Mouse (Mus musculus) B cell, adult 2 months (primary cell): ENCODE measurements around the gene Atp2a3.
A peak's percentile ranks its signal among the peaks of the same experiment; 100 is the strongest.

ENCODE experiments used
- DNase-seq, 2 experiments: peaks; one replicate each; pipeline ENCODE4 v3.0.0; 2022

The Atp2a3 gene

DNA sequence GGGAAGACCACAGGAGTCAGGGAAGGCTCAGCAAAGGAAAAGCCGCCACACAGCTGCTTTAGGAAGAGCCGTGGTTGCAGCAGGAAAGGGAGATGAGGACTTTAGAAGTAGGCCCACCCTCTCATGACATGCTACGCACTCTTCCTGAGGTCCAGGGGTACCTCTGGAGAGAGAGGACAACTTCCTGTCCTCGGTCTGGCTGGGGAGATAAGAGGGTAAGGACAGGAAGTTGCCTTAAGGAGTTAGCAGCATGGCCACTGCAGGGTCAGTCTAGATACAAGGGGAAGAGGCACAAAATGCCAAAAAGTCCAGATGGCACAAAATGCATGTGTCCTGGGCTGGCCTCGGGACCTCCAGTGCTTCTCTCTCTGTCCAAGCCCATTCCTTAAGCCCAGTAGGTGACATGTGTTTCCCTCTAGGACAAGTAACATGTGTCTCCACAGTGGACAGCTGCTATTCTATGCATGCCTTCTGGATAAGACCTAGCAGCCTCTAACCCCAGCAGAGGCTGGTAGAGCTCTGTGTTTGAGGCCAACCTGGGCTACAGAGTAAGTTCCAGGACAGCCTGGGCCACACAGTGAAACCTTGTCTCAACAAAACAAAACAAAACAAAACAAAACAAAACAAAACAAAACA lies 5.5 kb upstream of the Atp2a3 start:
- no peak for DNase-seq

DNA sequence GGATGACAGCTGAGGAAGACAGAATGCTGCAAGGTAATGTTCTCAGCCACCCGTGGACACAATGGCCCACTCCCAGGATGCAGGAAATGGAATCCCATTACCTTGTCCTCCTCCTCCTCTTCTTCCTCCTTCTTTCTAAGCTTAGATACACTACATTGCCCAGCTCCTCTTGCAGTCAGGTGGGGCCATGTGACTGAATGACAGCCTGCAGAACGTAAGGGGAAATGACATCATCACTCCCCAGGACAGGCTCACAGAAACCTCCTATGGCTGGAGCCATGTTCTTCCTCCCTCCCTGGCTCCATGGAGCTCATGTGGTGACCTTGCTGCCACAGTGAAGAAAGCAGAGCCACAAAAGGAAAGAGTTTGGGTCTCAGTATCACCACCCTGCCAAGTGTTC lies 3.7 kb upstream of the Atp2a3 start:
- DNase-seq: peak; percentile 47

DNA sequence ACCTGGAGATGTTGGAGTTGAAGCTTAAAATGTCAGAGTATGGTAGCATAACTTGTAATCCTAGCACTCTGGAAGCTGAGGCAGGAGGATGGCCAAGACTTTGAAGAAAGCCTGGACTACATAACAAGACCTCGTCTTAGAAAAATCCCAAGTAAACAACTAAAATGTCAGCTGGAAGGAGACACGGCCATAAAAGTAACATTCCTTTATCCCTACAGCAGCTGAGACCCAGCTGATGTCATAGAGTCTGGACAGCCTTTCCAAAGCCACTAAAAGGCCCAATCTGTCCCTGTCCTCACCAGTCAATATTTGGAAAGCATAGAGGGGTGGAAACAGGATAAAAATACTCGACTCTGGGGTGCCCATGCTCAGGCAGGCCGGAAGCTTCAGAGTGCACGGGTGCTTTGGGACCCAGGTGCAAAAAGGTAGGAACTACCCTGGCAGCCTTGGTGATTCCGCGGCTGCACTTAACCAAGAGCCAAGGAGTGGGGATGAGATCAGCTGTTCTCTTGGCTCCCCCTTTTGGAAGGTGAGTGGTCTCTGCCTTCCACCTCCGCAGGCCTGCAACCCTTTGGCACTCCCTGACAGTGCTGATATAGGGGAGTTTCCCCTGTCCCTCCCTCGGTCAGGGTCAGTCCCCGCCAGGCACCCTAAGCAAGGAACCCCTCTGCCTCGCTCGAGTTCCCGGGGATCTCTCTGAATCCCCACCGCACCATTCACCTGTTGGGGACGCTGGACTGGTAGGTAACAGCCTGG lies 867 bp upstream of the Atp2a3 start:
- peak in 1 of 2 experiments; percentile 13 for DNase-seq

DNA sequence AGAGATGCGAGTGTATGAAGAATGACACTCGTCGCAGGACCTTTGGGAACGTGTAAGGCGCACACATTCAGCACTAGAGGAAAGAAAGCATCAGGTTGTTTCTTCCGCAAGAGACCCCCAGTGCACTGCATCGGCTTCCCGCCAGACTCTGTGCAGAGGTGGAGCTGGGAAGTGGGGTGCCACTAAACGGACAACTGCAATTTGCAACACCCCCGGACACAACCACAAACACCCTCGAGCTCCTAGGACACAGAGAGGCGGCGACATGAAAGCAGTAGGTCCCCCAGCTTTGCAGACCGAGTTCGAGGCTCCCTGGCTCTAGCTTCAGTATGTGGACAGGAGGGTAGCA lies 272 bp upstream of the Atp2a3 start:
- DNase-seq: no peak

DNA sequence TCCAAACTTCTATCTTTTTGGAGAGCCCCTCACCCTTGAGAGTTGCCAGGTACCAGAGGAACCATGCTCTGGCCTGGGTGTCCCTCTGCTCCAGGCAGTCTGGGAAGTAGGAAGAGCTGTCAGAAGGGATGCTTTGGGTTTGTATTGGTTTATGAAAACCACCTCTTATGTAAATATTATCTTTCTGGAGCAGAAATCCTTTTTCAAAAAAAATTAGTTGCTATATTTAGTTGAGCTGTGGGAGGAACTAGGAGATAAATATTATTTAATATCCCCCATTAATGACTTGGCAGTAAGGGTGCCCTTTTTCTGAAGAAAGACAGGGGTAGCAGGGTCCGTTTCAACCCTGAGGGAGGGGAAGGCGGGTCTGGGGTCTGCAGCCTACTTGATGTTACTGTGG lies 1.4 kb downstream of the Atp2a3 start:
- DNase-seq: no peak

DNA sequence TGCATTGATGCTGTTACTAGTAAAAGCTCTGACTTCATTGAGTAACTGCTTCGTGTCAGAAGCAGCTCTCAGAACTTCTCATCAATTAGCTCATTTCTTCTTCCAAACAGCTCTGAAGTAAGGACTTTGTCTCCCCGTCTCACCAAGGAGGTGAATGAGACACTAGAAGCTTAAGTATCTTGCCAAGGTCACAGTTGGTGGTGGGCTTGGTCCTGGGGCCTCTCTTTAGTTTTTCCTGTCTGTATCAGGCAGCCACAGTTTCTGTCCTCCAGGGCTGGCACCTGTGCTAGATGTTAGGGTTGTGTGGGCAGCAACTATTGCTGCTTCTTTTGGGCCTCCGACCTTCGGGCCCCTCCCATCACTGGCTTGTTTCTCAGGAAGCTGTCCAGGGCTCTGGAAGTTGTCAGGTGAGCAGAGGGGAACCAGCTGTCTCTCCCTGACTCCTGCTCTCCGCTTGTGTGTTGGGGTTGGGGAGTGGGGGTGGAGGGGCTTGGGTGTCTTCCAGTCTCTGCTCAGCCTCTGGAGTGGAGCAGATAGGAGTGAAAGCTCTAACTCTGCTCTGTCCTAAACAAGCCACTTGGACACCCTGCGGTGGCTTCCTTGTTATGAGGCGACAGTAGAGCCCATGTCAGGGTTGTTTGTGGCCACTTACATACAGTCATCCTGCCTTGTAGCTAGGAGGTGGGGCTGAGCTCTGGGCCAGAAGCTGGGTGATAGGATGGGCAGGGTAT lies 2.3 kb downstream of the Atp2a3 start:
- no peak for DNase-seq

DNA sequence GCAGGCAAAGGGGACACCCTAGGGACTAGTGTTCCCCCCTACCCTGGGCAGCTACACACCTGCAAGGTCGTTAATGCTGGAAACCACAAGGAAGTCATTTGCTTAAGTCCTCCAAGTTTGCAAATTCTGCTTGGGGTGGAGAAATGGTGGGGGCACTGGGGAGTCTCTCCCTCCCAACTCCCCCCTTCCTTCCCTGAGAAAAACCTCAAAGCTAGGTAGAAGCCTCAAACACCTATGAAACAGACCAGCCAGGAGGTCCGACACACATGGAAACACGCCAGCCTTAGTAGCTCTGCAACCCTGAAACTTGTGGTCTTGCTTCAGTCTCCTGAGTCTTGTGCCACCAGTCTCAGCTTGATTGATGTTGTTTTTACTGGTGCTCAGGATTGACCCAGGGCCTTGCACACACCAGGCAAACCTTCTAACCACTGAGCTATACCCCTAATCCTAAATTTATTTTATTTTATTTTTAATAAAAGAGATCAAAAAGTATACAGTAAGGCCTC lies 2.9 kb downstream of the Atp2a3 start:
- peak; percentile 31 to 32 for DNase-seq

DNA sequence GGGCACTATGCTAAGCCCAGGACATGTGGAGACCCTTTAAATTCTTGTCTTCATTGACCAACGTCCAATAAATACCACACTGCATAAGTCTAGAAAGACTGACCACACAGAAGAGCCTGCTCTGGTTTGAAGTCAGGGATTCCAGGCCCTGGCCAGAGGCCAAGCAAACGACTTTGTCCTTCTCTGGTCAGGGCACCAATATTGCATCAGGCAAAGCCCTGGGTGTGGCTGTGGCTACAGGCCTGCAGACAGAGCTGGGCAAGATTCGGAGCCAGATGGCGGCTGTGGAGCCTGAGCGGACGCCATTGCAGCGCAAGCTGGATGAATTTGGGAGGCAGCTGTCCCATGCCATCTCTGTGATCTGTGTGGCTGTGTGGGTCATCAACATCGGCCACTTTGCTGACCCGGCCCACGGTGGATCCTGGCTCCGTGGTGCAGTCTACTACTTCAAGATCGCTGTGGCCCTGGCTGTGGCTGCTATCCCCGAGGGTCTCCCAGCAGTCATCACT lies 14.1 kb downstream of the Atp2a3 start:
- no peak for DNase-seq

DNA sequence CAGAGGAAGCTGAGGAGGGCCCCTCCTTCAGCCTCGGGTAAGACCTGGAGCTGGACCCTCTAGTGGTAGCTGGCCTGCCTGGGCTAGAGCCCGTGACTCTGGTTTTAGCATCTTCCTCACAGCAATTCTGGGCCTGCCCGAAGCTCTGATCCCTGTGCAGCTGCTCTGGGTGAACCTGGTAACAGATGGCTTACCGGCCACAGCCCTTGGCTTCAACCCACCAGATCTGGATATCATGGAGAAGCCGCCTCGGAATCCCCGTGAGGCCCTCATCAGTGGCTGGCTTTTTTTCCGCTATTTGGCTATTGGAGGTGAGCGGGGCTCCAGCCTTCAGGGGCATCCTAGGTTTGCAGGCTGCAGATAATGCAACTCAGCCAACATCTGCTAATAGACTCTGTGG lies 21.5 kb downstream of the Atp2a3 start:
- no peak for DNase-seq

DNA sequence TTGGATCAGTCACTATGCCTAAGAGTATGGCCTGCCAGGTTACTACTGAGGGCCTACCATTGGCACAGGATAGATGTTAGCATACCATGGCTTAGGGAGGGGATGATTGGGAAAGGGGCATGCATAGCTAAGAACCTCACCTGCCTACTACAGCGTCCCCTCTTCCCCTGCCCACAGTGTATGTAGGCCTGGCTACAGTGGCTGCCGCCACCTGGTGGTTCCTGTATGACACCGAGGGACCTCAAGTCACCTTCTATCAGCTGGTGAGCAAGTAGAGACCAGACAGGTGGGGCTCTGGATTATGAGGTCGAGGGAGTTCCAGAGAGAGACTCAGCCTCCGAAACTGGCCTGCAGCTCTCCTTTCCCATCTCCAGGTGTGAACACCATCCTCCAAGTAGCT lies 22.3 kb downstream of the Atp2a3 start:
- DNase-seq: peak; percentile 38

DNA sequence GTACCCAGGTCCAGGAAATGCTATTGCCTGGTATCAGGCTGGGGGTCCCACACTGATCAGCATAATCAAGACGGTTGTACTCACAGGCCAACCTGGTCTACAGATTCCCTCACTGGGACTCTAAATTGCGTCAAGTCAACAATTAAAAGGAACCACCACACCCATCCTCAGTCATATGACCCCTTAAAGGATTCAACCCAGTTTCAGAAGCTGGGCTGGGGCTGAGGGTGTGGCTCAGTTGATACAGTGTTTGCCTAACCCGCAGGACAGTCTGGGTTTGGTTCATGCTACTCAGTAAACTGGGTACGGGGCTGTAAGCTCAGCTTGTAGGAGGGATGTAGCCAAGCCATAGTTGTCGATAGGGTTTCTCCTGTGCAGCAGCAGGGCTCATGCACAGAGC lies 25.8 kb downstream of the Atp2a3 start:
- peak; percentile 27 to 29 for DNase-seq

DNA sequence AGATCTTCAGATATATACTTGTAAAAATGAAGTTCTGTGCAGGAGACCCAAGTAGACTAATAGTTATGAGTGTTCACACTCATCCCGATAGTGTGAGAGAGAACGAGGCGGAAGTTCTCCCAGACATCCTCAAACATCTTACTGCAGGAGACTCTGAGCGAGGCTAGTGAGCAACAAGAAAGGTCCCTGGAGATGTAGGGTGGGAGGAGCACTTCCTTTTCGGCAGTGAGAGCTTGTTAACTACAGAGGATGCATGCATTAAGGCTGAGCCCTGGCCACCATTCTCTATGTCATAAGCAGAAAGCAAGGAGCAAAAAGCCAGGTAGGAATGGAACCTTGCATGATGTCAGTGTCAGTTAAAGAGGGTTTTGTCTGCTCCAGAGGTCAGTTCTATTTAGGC lies 26.3 kb downstream of the Atp2a3 start:
- peak; percentile 31 to 45 for DNase-seq

DNA sequence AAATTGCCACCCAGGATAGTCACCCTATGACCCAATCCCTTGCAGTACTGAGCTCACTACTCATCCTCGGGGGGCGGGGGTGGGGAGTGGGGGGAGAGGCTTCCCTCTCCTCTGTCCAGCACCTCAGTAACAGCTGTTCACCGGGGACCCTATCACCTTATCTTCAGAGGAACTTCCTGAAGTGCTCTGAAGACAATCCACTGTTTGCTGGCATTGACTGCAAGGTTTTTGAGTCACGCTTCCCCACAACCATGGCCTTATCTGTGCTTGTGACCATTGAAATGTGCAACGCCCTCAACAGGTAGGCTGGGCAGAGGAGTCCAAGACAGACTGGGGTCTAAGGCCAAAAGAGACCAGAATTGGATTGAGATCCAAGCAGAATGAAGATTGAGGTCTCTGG lies 26.8 kb downstream of the Atp2a3 start:
- no peak for DNase-seq

DNA sequence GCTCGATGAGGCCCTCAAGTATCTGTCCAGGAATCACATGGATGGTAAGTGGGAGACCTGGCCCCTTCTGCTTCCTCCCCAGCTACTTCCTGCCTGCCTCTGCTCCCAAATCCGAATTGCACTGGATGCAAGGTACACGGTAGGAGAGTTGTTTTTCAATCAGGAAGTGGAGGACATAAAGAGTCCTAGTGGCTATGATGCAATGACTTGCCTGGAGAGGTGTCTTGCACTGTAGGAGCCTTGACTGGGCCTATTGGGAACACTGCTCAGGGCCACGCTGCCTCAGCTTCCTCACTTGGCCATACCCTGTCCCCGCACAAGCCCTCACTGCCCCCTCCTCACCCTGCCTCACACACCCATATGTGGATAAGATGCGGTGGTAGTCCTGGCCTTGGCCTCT lies 28.1 kb downstream of the Atp2a3 start:
- DNase-seq: no peak

DNA sequence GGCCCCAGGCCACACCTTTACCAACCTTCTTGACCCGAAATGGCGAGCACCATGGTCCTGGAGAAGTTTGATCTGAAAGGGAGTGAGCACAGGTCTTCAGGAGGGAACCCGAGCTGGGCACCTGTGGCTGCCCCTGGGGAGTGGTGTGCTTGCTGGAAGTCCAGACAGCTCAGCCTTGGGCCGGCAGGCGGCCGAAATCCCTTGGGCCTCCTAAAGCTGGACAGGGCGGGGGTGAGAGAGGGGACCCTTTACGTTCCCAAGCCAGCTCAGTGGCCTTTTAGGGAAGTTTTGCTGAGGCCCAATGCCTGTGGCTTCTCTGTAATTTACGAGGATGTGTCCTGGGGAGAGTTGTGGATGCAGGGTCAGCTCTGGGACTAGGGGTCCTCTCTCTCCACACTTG lies 29.7 kb downstream of the Atp2a3 start:
- no peak for DNase-seq

DNA sequence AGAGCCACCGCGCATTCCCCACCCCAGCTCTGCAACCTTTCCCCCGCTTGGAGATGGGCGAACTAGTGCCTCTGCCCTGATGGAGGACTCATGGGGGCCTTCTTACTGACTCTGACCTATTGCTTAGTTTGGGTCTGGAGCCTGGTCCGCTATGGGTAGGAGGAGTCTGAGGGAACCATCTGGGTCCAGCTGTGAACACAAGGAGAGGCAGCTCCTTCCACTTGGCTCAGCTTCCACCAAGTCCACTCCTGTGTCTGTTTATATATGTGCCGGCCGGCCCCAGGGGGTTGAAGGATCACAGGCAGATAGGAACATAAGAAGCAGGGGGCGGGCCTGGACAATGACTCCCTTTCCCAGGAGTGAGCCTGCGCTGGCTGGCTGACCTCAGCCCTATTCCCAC lies 31.0 kb downstream of the Atp2a3 start:
- no peak for DNase-seq

DNA sequence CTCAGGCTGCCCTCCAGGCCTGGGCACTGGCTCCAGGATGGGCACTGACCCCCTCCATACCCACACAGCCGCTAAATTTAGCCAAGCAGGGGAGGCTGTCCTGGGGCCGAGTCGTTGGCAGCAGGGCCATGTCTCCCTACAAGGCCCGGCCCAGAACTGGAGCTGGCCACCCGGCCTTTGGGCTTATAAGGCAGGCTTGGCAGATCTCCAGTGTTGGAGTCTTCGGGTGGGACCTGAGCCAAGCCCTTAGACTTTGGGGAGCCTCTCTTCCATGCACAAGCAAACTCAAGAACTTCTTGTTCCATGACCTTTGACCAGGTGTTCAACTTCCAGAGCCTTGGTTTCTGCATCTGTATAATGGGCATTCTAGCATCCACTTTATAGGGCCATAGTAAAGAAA lies 35.4 kb downstream of the Atp2a3 start:
- DNase-seq: no peak

DNA sequence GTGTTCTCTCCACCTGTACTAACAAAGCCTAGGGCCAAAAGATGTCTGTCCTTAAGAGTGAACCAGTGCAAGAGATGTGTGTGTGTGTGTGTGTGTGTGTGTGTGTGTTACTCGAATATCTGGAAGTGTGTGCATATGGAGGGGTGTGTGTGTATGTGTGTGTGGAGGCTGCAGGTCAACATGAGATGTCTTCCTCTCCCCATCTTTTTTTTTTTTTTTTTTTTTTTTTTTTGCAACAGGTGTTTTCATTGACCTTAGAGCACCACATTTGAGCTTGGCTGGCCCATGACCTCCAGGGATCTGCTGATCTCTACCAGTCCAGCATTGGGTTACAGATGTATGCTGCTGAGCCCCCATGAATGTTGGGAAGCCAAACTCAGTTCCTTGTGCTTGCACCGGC lies 35.8 kb downstream of the Atp2a3 start:
- no peak for DNase-seq

DNA sequence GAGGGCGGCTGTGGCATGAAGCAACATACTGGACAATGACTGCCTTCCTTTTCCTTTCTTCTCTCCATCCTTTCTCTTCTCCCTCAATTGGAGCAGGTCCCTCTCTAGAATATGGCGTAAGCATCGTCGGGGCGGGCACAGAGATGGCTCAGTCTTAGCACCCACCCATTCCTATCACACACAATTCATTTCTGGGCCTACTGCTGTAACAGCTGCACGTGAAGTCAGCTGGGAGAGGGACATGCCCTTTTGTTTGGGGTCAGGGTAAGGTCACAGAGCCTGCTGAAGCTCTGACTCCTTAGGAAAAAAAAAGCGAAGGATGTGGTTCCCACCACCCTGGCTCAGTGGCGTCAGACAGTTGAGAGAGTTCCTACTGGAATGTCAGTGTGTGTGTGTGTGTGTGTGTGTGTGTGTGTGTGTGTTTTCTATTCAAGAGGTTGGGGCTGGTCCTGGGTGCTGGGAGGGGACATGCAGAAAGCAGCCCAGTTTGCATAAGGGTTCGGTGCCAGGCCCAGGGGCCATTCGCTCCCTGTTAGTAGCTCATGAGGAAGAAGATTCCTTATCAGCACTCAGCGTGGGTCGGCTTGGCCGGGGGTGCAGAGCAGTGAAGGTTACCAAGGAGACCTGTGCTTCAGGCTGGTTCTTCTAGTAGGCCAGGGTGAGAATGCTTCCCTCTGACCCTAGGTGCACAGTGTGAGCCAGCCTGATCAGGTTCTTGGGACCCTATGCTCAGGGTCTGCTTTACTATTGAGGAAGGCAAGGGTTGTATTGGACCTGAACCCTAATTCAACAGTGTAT lies 36.8 kb downstream of the Atp2a3 start:
- no peak for DNase-seq

DNA sequence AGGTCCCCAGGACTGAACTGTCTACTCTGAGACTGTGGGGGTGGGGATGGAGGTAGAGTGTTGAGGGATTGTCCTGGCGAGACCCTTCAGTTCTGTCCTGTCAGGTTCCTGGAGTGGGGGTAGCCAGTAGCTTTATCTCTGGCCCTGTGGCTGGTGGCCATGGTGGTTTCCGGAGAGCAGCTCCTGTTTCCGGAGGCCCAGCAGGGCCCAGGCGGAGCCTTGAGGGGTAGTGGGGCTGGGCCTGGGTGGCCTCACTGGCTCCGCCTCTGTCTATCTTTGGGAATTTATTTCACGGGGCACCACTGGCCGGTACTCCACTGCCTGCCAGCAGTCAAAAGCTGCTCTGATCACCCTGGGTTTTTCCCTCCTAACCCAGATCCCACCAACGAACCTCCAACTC lies 37.8 kb downstream of the Atp2a3 start, which contains the start of gene P2rx1:
TSS of gene P2rx1 (plus strand) at position 333 of the 400 bp plus-strand sequence.
- no peak for DNase-seq

DNA sequence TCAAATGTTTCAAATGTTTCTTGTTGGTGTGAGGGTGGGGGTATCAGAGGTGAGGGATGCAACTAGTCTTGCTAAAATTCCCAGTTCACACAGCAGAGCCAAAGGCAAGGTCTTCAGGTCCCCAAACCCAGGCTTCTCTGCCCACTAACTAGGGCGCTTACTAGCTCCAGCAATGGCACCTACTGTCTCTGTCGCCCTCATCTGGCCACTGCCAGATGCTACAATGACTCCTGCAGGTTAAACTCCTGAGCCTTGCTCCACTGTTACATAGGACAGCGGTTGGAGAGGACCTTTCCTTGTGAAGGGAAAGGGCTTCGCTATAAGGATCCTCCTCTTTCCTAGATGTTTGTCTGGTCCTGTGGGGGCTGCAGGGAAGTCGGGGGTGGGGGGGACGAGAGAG lies 40.1 kb downstream of the Atp2a3 start:
- DNase-seq: peak; percentile 80

DNA sequence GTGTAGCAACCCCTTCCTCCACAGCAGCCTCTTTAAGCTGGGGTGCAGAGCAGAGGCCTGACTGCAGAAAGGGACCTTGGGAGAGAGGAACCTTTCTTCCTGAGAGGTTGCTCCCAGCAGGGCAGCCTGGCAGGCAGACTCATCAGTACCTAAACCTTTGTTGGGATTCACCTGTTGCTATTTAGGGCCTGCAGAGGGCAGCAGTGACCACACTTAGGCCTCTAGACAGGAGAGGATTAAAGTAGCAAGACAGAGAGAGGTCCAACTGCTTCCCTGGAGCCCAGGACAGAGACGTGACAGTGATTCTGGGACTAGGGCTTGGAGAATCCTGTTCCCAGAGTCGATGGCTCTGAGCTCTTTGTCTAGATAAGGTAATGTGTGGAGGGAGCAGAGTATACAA lies 45.4 kb downstream of the Atp2a3 start:
- peak; percentile 70 to 74 for DNase-seq

DNA sequence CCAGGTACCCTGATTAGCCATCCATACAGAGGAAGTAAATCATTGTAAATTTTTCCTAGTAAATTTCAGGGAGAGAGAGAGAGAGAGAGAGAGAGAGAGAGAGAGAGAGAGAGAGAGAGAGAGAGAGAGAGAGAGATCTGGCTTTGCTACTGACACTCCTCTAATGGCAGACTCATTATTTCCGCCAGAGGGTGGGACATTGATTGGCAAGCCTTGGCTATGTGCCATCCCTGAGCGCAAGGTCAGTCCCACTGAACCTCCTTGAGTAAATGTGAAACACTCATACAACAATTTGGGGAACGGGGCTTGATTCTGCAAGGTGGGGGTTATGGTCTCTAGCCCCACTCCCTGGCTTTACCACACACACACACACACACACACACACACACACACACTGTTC lies 46.1 kb downstream of the Atp2a3 start:
- DNase-seq: no peak
